Mouse (Mus musculus) megakaryocyte, embryonic 14.5 days (primary cell): Measurements from ENCODE around the gene Ccdc60.

Source experiments
- FLI1 ChIP-seq: IDR thresholded peaks from 2 replicates; pipeline ENCODE4 v1.6.1; 2012; ENCODE audit warnings: low read length, inconsistent platforms, mixed read lengths
- GATA1 ChIP-seq: IDR thresholded peaks from 3 replicates; pipeline ENCODE4 v1.6.1; 2012; ENCODE audit warnings: mixed read lengths, low read length, inconsistent platforms, borderline replicate concordance

GRCm38 (mm10) chr5:116322365-116323027 is 33.7 kb upstream of the Ccdc60 start:
- TF ChIP-seq GATA1 (no peak), FLI1 (no peak)
